ENCODE assay signal across 14 mouse cellular contexts in the genomic region with DNA sequence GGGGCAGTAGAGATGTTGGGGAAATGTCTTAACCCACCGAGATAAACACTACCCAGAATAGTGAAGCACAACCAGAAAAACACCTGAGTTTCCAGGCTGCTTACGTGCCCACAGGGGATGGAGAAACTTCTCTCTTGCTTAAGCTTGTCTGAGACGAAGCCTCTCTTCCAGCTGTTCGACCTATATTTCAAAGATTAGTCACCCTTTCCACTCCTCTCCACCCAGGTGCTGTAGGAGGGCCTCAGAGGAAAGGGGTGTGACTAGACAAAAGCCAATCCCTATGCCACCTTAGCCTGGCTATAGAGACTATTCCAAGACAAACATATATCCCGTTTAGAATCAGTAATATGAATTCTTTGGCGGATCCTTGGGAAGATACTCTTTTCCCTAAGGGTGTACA. TPM values are rescaled to one million over a fixed set of nuclear protein-coding genes. Genes with fewer than 3 reads are reported as not detected.
"Had no signal": no experiment of that assay in that cellular context is flagged by ENCODE, and none has a peak within 500 bp of the region (broad histone marks: within the 10 kb centered on the region; RNA-seq: fewer than 3 reads in every experiment).

No protein-coding gene starts in this region.

- H3K36me3 ChIP-seq: midbrain, embryonic 10.5 days; midbrain, embryonic 13.5 days; neural tube, embryonic 13.5 days; neural tube, embryonic 15.5 days had no signal

- DNase-seq: right cerebral cortex, postnatal 25 days; thymus, postnatal 36 days had no signal

- ATAC-seq: midbrain, embryonic 13.5 days; midbrain, embryonic 16.5 days had no signal

- H3K27ac ChIP-seq: liver, embryonic 14.5 days; midbrain, embryonic 10.5 days; midbrain, embryonic 13.5 days; neural tube, embryonic 13.5 days; neural tube, embryonic 15.5 days had no signal

- H3K9me3 ChIP-seq: midbrain, embryonic 10.5 days; midbrain, embryonic 13.5 days; neural tube, embryonic 13.5 days; neural tube, embryonic 15.5 days had no signal

- H3K4me3 ChIP-seq: midbrain, embryonic 10.5 days; midbrain, embryonic 13.5 days; myocyte; neural tube, embryonic 13.5 days; neural tube, embryonic 15.5 days had no signal

- H3K27me3 ChIP-seq: midbrain, embryonic 13.5 days; neural tube, embryonic 13.5 days; neural tube, embryonic 15.5 days had no signal

- H3K9ac ChIP-seq: liver, embryonic 14.5 days; lung, embryonic 14.5 days; midbrain, embryonic 13.5 days; neural tube, embryonic 13.5 days; neural tube, embryonic 15.5 days had no signal

- H3K4me2 ChIP-seq: lung, embryonic 14.5 days; midbrain, embryonic 13.5 days; neural tube, embryonic 13.5 days; neural tube, embryonic 15.5 days had no signal

- H3K4me1 ChIP-seq: midbrain, embryonic 10.5 days; midbrain, embryonic 13.5 days; neural tube, embryonic 13.5 days; neural tube, embryonic 15.5 days had no signal

RNA-seq across cellular contexts. Expression of a gene that starts 6.5 kb away (rescaled TPM):
- total RNA-seq: megakaryocyte, adult 5-6 weeks; megakaryocyte-erythroid progenitor cell, adult 5-6 weeks had no signal

RNA-seq across cellular contexts. Expression of a gene that starts 11.4 kb away (rescaled TPM):
- total RNA-seq: megakaryocyte, adult 5-6 weeks; megakaryocyte-erythroid progenitor cell, adult 5-6 weeks had no signal
- polyA plus RNA-seq: myocyte had no signal

RNA-seq across cellular contexts. Expression of a gene that starts 55.7 kb away (rescaled TPM):
- total RNA-seq: megakaryocyte, adult 5-6 weeks; megakaryocyte-erythroid progenitor cell, adult 5-6 weeks had no signal
- polyA plus RNA-seq: liver, embryonic 16.5 days; midbrain, embryonic 10.5 days; neural tube, embryonic 11.5 days; neural tube, embryonic 13.5 days had no signal
